Mouse (Mus musculus) adrenal gland, postnatal 25 days (tissue): Measurements from ENCODE around the gene Gm21317. TPM values are rescaled to one million over a fixed set of nuclear protein-coding genes. Genes with fewer than 3 reads are reported as not detected.
"Not testable (repeated sequence)": the region's sequence is repeated elsewhere in the genome, so short reads cannot be mapped to it uniquely, and the experiment has no call there.

Experiments used
- DNase-seq: peaks from one replicate; pipeline ENCODE4 v3.0.0; 2021; ENCODE audit warnings: mixed read lengths
- long read RNA-seq: library from polyadenylated mRNA; stranded (forward); transcript quantifications from one replicate; pipeline ENCODE4 v2.0.0, GENCODE M21; 2021
- total RNA-seq: library from RNA; stranded (reverse); gene quantifications from 2 replicates; pipeline ENCODE4 v1.2.3, GENCODE M21; 2021

Gm21317 gene
- total RNA-seq: not detected in 2 replicates
- long read RNA-seq: 0 reads

DNA sequence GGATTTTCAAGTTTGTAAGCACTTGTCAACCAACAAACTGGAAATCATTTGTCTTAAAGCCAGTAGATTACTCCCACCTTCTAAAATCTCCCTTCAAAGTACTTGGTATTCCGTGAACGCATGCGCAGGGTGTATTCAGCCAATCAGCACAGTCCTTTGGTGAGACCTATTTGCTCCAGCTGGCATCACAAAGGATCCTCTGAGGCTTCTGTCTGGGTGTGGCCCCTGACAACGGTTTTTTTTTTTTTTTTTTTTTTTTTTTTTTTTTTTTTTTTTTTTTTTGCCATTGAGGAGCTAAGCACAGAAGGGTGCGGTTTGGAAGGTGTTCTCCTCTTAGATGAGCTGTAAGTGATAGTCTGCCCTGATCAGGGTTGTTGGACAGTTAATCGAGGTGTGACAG, at the start of gene Gm21317:
Gene Gm21317, plus strand, starts transcription at position 301 of the 400 bp plus-strand sequence.
- DNase-seq: not testable (repeated sequence)
